Mouse (Mus musculus): ENCODE results near the gene Peli2.

Peli2 gene

DNA sequence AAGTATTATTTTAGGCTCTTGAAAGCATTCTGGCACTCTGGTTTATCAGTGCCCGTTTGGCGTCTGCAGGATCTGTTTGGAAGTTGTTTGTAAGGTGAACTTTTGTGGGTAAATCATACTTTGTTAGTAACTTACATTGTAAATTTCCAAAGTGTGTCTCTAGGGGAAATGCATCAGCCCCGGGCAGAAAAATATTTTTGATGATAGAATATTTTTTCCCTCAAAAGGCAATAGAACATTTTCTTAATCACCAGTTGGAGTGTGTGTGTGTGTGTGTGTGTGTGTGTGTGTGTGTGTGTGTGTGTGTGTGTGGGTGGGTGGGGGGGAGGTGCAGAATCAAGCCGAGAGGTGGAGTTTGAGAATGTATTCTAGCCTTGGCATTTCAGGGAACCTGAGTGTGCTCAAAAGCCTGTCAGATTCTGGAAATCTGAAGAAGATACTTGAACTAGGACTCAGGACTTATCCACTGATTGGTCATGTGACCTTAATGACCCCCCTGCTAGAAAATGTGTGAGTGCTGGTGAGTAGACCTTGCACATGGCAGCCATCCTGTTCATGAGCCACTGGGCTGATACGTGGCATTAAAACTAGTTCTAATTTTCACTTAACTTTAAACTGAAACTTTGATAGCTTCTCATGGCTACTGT is 33.4 kb downstream of the Peli2 start:
- DNase-seq: no peak

GRCm38 (mm10) chr14:48154641-48155040 is 34.0 kb downstream of the Peli2 start:
- no peak for DNase-seq

DNA sequence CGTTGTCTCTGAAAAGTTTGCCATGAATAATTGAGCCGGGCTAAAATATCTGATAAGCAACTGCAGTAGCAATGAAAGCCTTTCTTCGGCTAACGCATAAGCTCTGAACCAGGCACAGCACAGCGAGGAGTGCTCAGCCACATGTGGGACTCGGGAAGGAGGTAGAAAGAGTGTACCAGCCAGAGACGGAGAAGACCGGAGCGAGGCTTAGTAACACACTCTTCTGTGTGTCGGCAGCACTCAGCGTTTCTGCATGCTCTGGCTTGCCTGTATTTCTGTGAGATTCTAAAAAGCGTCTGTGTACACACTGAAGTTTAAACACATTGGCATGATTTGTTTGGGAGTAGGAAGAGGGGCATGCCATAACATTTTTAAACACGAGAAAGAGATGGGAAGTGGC is 34.5 kb downstream of the Peli2 start:
- DNase-seq: no peak

- DNase-seq: no peak
Observed at GRCm38 (mm10) chr14:48157085-48157484, 36.5 kb downstream of the Peli2 start.

DNA sequence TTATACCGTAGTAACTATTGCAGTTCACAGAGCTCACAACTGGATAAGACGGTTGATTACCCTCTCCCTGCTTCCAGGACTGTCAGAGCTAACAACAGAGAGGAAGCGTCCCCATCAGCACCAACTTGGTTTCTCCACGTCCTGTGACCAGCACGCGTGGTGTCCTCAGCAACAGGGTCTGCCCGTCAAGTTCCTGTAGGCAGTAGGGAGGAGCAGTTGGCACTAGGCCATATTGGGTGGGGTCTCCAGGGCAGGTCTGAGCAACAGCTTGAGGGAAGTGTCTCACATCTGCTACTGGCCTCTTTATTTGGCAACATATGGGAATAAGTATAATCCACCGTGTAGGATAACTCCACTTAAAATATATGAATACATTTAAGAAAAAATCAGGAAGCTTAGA is 37.2 kb downstream of the Peli2 start:
- no peak for DNase-seq

DNA sequence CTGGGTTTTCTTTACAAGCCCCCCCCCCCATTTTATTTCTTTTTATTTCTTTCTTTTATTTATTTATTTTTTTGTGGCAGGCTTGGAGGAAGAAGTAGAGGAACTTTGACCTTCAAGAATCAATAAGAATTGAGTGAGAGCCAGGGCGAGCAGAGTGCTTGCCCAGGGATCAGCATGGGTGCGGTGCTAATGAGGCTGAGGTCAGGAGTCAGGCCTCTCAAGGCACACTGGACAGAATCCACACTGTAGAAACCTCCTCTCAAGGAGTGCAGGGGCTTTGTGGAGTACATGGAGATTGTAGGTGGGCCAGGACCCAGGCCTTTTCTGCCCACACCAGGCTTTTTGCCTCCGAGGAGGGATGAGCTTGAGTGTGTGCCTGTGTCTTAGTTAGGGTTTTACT is 38.8 kb downstream of the Peli2 start:
- DNase-seq: no peak

- no peak for DNase-seq
Observed at GRCm38 (mm10) chr14:48162446-48162845, 41.8 kb downstream of the Peli2 start.

- no peak for DNase-seq
Observed at GRCm38 (mm10) chr14:48164917-48165316, 44.3 kb downstream of the Peli2 start.

GRCm38 (mm10) chr14:48166396-48166795 is 45.8 kb downstream of the Peli2 start:
- no peak for DNase-seq

- DNase-seq: no peak
Observed at GRCm38 (mm10) chr14:48167020-48167419, 46.4 kb downstream of the Peli2 start.

GRCm38 (mm10) chr14:48168116-48168515 is 47.5 kb downstream of the Peli2 start:
- no peak for DNase-seq

DNA sequence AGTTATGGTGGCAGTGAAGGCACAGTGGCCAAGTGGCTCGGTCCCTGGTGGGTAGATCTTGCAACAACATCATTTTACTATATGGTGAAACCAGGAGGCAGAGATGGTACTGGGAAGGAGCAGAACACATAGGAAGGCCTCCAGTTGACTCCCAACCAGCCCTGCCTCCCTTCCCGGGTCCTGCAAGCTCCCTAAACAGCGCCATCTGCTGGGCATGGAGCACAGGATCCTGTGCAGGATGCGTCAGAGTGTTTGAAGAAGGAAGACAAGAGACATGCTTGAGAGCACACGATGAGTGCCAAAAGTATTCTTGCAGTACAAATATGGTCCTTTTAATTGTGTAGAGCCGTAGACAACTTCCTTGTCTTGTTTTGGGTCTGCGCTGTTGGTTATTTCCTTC is 49.3 kb downstream of the Peli2 start:
- peak; percentile 69 for DNase-seq

- DNase-seq: no peak
Observed at GRCm38 (mm10) chr14:48171268-48171667, 50.6 kb downstream of the Peli2 start.

DNA sequence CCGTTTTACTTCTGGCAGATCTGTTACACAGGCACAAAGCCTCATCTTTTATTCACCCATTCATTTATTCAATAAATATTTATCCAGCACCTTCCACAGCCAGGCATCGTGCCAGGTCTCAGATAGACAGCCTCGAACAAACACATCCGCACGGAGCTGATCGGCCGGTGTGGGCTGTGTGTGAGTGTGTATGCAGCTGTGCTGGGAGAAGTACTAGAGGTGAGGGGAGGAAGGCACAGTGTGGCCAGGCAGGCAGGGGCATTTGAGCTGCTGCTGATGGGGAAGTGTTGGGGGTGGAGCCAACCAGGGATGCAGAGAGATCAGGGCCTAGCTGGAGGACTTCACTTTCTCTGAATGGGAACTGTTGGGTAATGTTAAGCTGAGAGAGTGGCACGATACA is 51.4 kb downstream of the Peli2 start:
- DNase-seq: peak; percentile 32

DNA sequence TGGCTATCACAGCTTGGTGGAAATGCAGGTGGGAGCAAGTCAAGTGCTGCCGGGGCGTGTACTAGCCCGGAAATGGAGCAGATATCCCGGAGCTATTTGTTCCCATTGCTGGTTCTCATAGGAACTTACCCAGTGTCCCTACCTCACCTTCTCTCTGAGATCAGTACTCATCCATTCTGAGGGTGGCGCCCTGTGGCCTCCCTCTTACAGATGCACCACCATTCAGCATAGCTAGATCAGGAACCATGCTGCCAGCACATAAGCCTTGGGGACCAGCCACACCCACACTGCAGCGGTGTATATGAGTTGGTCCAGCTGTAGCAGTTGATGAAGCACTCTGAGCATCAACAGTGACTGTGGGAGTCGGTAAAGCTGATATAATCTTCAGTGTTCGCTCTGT is 52.3 kb downstream of the Peli2 start:
- no peak for DNase-seq

DNA sequence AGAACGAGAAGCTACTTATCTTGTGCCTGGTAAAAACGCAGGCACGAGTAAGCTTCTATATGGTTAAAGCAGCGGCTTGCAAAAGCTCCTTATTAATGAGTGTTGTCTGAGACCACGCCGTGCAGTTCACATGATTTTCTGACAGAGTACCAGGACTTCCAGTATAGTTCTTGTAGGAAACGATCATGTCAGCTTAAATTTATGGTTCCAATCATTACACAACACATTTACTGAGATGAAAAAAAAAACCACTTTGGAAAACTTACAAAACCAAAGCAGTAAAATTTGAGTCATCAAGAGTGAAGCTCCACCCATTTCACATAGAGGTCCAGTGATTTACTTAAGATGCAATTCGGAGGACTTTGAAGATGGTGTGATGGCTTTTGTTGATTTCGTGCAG is 53.2 kb downstream of the Peli2 start:
- no peak for DNase-seq

GRCm38 (mm10) chr14:48174356-48174755 is 53.7 kb downstream of the Peli2 start:
- DNase-seq: no peak

- no peak for DNase-seq
Observed at GRCm38 (mm10) chr14:48175115-48175514, 54.5 kb downstream of the Peli2 start.

GRCm38 (mm10) chr14:48178304-48178995 is 57.8 kb downstream of the Peli2 start:
- no peak for DNase-seq

- DNase-seq: no peak
Observed at GRCm38 (mm10) chr14:48179021-48179420, 58.4 kb downstream of the Peli2 start.

GRCm38 (mm10) chr14:48186302-48186701 is 65.7 kb downstream of the Peli2 start:
- DNase-seq: no peak

GRCm38 (mm10) chr14:48187100-48187499 is 66.5 kb downstream of the Peli2 start:
- no peak for DNase-seq

GRCm38 (mm10) chr14:48189330-48189729 is 68.7 kb downstream of the Peli2 start:
- DNase-seq: no peak

GRCm38 (mm10) chr14:48190946-48191345 is 70.3 kb downstream of the Peli2 start:
- DNase-seq: no peak

GRCm38 (mm10) chr14:48191925-48192324 is 71.3 kb downstream of the Peli2 start:
- no peak for DNase-seq
